Mouse (Mus musculus) CD4-positive, CD25-positive, alpha-beta regulatory T cell (primary cell): ENCODE data around the gene Gm20773. TPM values are rescaled to one million over a fixed set of nuclear protein-coding genes. Genes with fewer than 3 reads are reported as not detected.

Source experiments
- polyA plus RNA-seq: library from polyadenylated mRNA; unstranded; fragments of 100-300 nt; shearing (Covaris generic); gene quantifications from one replicate; pipeline ENCODE4 v1.2.1, GENCODE M21; 2017

Gm20773 gene
- polyA plus RNA-seq, result not detected

DNA sequence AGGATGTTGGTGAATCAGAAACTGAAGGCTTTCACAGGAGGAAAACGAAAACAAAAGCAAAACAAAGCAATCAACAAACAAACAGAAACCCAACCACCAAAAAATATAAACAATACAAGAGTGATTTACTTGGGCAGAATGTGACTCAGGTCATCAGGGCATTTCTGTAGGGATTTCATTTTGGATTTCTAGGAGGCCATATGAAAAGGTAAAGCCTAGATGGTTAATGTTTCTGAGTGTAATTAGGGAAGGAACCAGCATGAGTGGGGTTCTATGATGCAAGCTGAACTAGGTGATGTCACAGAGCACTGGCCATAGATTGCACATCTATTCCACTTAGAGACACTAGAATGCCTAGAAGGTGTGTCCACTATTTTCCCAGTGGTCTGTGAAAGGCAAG is at the start of gene Gm20773:
TSS of gene Gm20773 (plus strand) at position 301 of the 400 bp plus-strand sequence.

DNA sequence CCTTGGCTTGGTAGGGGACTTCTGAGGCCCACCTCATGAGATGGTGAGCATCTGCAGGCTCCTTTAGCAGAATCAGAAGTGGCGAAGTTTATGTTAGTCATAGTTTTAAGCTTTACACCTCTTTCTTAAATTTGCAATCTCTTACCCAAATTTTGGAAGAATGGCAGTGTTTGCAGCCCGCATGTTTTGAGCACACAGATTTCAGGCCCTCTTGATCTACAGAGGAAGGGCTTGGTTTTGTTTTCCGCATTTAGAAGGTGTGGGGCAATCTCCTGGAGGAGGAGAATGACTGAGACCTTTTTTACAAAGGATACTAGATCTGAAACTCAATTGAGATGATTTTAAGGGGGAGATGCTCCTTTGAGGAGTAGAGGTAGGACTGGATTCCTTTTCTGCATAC is 28.3 kb upstream of the Gm20773 start, which contains the start of gene Gm21866:
TSS of gene Gm21866 (minus strand) at position 101 of the 400 bp plus-strand sequence.

Other genes with a start within 250 kb of the Gm20773 start
- not detected for gene Gm21440, start 241.6 kb upstream of the Gm20773 start, polyA plus RNA-seq
- gene Gm21454, start 241.6 kb upstream of the Gm20773 start, polyA plus RNA-seq, result not detected
- gene Gm21725, start 145.0 kb upstream of the Gm20773 start, polyA plus RNA-seq, result not detected
- gene Gm21866, start 28.4 kb upstream of the Gm20773 start, polyA plus RNA-seq, result not detected